Mouse (Mus musculus) adrenal gland, adult 18-20 months (tissue): ENCODE measurements at regions not wholly inside any gene's neighbourhood (a gene's known extent, or its start where the extent isn't known, plus 50 kb on each side); places are given as distances from the start of the nearest gene placed in this dataset.

ENCODE experiments used
- DNase-seq, 2 experiments: peaks; one replicate each; pipeline ENCODE4 v3.0.0; 2021 to 2022; ENCODE audit warnings: low spot score in 2 of 2

DNA sequence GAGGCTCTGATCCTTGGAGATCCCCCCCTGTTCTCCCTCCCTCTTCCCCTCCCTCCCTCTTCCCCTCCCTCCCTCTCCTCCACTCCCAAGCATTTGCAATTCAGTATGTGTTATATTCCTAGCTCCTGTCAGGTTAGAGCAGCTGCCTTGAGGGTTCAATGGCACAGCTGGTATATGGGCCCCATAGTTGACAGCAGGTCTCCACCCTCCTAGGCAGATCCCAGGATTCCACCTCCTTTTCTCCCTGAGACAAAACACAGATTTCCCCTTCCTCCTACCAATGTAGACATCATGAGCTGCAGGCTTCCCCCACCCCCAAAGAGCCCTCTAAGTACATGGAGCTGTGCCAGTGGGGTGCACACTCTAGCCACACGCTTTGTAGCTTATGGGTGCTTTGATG lies 137.8 kb downstream of the Unc5cl start:
- no peak for DNase-seq

DNA sequence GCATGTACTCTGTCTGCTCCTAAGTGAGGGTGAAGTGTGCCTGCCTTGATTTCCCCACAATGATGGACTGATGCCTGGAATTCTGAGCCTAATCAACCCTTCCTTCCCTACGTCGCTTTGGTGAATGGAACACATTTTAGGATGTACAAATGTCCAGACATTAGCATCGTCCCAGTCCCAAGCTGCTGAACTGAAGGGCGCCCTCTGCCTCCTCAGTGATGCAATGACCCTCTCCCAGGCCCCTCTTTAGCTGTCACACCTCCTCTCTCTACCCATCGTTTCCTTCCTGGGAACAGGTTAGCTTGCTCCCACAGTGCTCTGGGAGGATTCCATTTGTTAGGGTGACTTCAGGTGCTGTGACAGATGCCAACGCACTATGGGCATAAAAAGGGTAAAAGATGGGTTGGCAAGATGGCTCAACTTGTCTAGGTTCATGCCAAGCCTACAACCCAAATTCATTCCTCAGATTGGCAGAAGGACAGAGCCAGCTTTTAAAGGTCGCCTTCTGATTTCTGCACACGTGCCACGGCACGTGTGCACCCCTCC lies 140.8 kb downstream of the Unc5cl start:
- no peak for DNase-seq

DNA sequence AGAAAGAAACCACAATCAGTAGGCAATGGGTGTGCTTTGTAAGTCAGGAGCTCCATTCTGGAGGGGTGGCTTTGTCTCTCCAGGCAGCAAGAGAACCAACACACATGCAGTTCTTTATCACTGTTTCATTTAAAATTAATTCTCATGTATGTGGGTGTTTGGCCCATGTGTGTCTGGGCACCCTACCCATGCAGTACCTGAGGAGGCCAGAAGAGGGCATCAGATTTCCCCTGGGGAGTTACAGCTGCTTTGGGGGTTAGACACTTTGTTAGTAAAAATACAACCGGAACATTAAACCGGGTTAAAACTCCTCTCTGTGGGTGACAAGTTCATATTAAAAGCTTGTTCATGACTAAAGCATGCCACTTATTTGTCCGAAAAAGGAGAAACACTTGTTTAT lies 141.7 kb downstream of the Unc5cl start:
- DNase-seq = peak in 1 of 2 experiments; percentile 8

DNA sequence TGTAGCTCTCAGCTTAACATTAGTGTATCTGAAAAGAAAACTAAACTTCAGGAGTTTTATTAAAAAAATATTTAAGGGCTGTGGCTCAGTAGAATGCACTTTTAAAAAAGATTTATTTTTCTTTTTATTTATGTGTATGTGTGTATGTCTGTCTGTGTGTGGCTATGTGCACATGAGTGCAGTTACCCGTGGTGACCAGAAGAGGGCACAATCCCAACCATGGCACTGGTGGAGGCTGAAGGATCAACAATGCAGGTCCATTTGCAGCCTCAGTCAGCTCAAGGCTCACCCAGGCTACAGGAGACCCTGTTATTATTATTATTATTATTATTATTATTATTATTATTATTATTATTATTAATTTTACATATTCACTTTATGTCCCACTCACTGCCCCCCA lies 142.6 kb downstream of the Unc5cl start:
- DNase-seq = no peak

DNA sequence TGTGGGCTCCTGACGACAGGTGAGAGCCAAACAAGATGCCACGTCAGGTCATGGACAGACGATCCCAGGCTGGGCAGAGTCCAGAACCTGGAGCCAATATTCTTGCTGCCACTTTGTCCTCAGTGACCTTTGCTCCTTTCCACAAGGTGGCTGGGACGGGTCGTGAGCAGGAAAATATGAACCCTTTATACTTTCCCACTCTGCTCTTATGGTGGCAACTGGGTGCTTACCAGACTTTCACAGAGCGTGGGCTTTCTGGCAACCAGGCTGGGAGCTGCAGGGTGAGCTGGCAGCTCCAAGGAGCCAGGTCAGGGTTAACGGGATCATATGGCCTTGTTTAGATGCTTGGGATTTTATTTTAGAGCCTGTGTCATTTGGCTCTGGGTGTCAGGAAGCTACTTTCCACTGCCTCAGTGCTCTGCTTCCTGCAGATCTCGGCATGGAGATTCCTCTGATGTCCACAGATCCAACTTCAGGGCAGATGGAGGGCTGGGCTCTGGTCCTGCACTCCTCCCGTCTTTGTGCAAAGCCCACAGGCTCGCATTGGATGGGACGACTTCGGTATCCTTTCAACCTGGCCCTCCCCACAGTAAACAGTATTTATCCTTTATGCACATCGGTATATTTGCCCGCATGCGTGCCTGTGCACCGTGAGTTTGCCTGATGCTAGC lies 143.9 kb downstream of the Unc5cl start:
- DNase-seq = no peak

DNA sequence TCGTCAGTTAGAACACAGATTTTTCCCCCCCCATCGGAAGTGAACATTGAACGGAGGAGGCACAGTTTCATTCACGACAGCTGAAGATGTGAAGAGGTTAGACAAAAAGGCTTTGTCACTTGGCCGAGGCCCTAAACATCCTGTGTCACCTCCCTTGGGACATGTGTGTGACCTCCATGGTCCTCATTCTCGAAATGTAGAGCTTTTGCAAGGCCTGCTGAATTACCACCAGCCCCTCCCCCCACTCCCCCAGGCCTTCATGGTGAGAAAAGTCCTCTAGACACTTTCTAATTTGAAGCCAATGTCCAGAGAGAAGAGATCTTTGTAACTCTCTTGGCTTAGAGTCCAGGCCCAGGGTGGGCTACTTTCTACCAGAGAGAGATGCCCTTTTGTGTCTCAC lies 145.5 kb downstream of the Unc5cl start:
- DNase-seq = no peak

DNA sequence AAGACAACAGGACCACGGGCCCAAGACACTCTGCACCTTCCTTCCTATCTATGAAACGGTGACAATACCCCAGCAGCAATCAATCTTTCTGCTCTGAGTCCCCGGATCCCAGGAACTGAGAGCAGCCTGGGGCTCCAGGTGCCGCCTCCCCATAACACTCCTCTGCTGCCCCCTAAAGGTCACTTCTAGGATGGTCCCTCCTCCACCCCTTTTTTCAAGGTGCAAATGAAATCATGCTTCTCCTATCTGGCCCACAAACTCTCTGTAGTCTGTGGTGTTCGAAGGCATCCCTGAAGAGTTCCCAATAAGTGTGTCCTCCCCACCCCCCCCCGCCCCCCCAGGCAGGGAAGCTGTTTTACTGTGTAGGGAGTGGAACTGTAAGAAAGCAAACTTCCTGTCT lies 147.9 kb downstream of the Unc5cl start:
- DNase-seq = peak; percentile 24 to 35

DNA sequence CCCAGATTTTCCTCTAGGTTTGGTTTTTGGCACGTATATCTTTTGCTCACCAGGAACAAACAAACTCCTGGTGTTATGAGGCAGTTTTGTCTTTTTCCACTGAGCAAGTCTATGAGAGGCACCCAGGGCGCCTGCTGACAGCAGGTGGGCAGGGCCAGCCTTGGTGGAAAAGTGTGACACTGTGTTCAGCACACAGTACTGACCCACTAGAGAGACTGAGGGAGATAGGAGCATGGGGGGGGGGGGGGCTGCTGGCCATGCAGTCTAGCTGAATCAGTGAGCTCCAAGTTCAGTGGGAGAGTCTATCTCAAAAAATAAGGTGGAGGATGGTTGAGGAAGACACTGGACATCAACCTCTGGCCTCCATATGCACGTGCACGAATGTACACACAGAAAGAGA lies 152.1 kb downstream of the Unc5cl start:
- DNase-seq = no peak

DNA sequence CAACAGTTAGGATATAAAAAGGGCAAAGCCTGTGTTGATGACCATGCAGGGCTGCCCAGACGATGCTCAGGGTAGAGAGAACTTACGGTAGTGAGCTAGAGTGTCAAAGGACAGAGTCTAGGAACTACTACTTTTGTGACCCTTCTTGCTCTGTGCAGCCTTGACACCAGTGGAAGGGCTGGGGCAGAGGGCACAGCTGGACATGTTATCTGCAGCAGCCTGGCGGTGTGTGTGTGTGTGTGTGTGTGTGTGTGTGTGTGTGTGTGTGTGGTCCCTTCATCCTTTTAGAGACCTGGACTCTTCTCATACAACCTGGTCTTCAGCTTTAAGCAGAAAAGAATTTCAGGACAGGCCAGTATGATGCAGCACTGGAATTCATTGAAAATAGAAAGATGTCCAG lies 153.6 kb downstream of the Unc5cl start:
- no peak for DNase-seq

DNA sequence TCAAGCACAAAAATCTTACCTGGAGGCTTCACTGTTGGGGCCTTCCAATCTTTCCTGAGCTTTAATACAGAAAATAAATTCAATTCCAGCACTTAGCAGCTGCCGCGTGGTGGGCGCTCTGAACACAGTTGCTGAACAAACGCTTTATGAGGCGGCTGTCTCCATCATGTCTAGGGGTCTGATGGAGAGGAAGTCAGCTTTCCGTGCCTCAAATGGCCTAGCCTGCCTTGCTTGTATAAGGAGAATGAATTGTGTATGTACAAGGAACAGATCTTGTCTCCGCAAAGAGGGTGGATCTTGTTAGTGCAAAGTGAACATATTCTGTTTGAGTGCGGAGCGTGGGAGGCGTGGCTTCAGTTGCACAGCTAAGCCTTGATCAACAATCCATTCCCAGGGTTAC lies 155.4 kb downstream of the Unc5cl start:
- DNase-seq = no peak

DNA sequence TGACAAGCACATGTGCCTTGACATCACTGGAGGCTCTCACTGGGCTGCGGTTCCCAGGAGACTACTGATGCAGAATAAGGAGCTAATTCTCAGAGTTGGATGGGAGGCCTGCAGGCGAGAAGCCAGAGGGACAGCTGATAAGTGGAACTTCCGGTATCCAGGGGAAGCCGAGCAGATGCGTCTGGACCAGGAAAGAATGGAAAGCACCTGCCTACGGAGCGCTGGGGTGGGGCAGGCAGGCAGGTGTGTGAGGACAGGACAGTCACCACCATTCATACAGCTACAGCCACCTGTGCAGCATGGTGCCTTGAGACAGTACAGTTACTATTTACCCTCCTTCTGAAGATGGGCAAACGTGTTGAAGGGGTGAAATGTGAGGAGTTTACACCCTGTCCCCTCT lies 156.1 kb downstream of the Unc5cl start:
- DNase-seq = no peak

DNA sequence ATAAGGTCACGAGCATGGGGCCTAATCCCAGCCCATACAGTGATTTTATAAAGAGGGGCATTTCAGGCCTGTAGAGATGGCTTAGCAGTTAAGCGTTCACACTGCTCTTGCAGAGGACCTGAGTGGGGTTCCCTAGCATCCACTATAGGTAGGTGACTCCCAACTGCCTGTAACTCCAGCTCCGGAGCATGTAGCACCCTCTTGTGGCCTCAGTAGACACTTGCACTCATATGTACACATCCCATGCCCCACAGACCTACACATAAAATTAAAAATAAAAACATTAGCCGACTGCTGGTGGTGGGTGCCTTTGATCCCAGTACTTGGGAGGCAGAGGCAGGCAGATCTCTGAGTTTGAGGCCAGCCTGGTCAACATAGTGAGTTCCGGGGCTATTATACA lies 158.8 kb downstream of the Unc5cl start:
- DNase-seq = no peak

DNA sequence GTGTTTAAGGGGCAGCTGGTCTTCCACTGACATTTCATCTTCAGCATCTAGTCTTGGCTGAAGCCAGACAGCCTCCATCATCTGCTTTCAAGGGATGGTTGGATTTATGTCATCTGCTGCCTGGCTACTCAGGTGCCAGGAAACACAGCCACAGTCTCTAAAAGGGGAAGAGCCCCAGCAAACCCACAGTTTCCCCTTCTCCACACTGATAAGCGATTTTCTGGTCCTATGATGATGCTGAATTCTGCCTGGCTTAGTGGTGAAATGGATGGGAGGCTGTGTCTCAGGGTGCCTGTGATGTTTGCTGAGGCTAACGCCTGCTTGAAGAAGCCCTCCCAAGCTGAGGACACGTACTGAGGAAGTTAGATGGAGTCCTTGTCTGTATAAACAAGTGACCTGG lies 160.5 kb downstream of the Unc5cl start:
- no peak for DNase-seq

DNA sequence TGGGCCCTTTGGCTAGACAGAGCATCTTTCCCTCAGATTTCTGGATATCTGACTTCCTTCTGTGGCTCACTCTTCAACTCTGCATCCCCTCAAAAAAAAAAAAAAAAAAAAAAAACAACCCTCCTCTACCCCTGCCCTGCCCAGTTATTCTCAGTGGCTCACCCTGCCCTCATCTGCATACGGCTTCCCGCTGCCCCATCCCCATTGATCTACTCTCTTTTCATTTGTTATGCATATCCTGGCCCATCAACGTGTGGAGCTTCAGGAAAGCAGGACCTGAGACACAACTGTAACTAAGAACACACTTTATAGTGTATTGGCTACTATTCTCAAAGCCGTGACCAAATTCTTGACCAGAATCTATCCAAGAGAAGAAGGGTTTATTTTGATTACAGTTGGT lies 161.5 kb downstream of the Unc5cl start:
- no peak for DNase-seq

DNA sequence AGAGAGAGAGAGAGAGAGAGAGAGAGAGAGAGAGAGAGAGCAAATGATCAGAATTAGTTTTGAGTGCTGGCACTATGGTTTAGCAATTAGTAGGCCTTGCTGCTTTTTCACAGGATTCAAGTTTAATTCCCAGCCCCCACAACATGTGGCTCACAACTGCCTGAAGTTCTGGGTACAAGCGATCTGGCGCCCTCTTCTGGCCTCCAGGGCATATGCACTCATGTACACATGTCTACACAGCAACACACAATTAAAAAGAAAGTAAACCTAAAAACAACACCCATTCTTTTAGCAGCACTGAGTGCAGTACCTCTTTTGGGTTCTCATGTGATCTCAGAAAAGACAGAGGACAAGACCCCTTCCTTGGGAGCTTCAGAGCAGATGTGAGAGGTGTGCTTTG lies 166.2 kb downstream of the Unc5cl start:
- DNase-seq = no peak

DNA sequence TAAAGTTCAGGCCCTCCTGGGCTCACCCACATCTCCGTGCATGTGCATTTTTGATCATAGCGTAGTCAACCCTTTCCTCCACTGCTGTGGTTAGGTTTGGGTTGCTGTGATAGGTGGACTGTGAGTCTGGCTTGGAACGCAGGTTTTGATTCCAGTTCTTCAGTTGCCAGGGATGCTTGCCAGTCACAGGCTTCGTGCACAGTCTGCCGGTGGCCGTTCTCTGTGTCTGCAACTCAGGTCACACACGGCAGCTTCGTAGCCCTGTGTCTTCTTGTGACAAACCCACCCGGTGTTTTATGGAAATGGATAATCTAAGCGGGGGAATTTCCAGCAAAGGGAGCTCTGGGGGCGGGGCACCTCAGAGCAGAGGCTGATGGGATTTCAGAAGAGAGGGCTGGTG lies 167.0 kb downstream of the Unc5cl start:
- no peak for DNase-seq

DNA sequence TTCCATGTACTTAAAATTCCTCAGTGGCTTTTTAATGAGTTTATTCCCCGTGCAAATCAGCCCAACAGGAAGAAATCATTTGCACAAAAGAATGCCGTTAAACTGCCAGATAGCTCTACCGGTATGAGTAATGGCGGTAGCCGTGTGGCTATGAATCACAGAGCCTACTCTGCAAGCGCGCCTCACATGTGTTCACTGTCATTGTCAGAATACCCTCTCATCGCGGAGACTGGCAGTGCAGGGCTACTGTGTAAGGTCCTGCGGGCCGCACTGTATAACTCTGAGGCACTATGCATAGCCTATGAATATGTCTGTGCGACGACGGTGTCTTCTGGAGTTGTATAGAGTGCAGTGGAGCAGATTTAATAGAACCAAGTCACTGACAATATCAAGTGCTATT lies 170.2 kb downstream of the Unc5cl start:
- DNase-seq = no peak

DNA sequence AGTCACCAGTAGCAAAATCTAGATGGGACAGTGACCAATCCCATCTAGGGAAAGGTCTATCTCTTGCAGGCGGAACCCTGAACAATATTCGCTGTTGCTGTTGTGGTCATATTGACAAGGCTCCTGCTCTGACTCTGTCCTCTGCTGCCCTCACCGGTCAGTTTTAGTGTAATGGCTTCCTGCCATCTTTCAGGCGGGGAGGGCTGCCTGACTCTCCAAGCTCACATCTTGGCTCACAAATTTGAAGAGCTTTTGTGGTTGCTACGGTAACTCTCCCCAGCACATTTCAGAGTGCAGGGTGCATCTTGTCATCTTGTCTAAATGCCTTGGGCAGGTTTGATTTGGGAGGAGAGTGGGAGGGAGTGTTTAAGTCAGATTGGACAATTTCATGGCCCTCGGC lies 171.3 kb downstream of the Unc5cl start:
- DNase-seq = no peak

DNA sequence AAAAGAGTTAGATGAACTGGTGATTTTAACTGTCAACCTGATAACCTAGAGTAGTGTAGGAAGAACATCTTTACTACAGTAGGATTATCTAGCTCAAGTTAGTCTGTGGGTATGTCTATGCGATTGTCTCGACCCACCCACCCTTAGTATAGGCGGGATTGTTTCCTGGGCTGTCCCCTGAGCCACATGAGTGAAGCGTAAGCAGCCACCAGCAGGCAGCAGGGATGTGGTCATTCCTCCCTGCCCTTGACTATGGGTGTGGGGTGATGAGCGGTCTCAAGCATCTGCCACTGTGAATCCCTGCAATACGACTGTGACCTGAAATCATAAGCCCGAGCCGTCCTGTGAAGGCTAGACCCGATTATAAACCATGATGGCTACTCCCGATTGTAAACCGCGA lies 184.9 kb downstream of the Unc5cl start:
- DNase-seq = no peak

DNA sequence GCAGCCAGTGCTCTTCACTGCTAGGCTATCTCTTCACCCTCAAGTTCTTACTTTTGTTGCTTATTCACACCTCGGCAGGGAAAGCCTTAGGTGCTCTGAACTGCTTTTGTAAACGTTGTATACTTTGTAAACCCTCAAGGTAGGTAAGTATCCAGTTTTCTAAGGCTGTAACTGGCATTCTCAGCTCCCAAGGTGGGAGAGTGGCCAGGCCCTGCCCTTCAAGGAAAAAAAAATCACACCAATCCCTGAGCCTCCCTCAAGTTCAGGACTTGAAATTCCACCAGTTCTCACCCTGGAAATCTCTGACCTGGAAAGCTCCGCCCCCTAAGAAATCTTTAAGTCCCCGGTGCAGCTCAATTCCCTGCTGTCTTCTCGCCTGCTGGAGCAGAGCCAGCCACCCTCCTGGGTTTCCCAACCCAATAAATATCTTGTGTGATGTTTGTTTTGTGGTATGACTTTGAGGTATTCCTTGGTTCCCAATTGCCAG lies 188.9 kb downstream of the Unc5cl start:
- DNase-seq = no peak

DNA sequence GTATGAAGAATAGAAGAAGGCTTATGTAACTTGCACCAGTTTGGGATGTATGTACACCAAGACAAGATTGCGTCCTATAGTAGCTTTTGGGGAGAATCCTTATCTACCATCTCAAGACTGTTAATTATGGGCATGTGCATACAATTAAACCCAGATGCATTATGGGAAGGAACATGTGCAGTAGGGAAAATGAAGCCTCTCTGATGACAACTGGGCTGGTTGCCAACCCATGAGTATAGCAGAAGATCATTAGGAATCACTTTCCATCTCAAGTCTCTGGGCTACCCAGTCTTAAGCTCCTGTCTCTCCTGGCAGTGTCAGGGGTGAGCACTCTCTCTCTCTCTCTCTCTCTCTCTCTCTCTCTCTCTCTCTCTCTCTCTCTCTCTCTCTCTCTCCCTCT lies 190.4 kb downstream of the Unc5cl start:
- DNase-seq = no peak

DNA sequence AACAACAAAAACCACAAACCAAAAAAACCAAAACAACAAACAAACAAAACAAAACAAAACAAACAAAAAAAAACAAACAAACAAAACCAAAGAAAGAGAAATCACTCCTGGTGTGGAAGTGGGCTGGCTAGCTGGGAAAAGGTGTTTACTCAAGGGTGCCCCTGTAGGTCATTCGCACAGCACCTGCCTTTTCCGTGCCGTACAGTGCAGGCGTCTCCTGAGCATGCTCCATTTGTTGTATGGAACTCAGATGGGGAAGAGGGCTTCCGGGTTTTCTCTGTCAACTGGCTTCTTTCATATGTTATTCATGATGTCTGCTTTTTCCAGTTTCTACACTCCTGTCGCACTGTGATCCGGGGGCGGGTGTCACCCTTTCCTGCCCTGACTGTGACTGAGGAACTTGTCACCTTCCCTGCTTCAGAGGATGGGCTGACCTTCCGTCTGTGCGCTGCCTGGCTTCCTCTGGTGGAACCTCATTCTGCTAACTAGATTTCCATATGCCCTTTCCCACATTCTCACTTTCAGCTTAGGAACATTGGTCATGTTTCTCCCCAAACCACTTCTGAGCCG lies 192.0 kb downstream of the Unc5cl start:
- no peak for DNase-seq

DNA sequence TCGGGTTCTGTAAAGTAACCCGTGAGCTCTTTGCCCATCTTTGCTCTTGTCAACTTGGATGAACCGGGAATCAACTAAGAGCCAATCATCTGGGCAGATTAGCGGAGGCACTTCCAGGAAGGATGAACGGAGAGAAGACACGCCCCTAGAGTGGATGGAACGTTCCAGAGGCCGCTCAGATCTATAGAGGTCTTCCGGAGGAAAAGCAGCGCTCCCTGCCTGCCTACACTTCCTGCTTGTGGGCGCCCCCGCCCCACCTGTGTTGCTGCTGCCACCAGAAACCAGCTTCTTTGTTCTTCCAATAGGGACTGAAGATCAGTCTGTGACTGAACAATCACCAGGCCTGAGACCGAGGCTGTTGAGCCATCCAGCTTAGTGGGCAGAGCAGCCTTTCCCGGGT lies 192.7 kb downstream of the Unc5cl start:
- no peak for DNase-seq
